Comparison of ENCODE assay signal across 8 mouse cellular contexts in the genomic region with DNA sequence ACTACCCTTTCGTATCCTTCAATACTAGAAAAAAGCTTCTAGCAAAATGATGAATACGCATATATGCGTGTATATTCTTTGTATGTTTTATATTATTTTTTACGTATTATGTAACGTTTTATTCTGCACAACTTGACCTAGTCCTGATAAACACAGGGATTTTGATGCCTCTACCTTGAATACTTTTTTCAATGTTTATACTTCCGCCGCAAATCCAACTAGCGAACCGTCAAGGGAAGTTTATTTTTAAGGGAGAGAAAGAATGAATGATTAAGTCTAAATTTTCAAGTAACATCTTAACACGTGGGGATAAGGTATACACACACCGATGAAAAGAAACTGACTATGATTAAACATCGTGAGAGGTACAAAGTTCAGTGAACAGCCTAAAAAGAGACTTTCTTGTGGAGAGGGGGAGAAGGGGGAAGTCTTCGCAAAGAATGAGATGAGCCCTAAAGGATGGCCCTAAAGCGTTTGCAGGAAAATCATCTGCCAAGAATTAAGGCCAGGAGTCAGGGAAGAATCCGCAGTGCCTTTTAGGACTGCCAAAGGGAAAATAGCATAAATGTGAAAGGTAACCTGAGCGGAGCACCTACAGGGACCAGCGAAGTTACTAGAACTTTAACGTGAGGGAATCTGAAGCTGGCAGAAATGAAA. TPM values are rescaled to one million over a fixed set of nuclear protein-coding genes. Genes with fewer than 3 reads are reported as not detected.
A peak's percentile ranks its signal among the peaks of the same experiment; 100 is the strongest.
DNase-seq lines count a peak whose midpoint lies in the region; ATAC-seq and TF ChIP-seq lines count a peak whose summit lies in the region.

No protein-coding gene starts in this region.

- 35% methylated on average over 18 of the region's 18 CpGs for WGBS in kidney, embryonic 14.5 days
- WGBS in hindbrain, embryonic 14.5 days: 47% methylated on average over 18 of the region's 18 CpGs
- 44% methylated on average over 18 of the region's 18 CpGs for WGBS in midbrain, embryonic 14.5 days

- peaks cover 11% of the 10 kb centered on the region; the same call in 1 of the 2 replicates for H3K4me1 ChIP-seq in kidney, embryonic 14.5 days (ENCODE audit: control insufficient read depth, insufficient read depth, low read length)
- H3K4me1 ChIP-seq in cortical plate, adult 2 months (ENCODE audit: control insufficient read depth, insufficient read depth, low read length): peaks cover 3% of the 10 kb centered on the region; the same call in 1 of the 2 replicates
- H3K4me1 ChIP-seq in hindbrain, embryonic 14.5 days (replicated peaks; ENCODE audit: control insufficient read depth, insufficient read depth, low read length): 0 out of 2 replicates have a peak, but pooled peaks cover 9% of the 10 kb centered on the region
- H3K4me1 ChIP-seq in midbrain, embryonic 14.5 days (ENCODE audit: control insufficient read depth, insufficient read depth, low read length): peaks cover 4% of the 10 kb centered on the region; the same call in 1 of the 2 replicates

- peak overlapping the region; percentile 83 for H3K4me2 ChIP-seq in kidney, embryonic 14.5 days (replicated peaks; ENCODE audit: low read depth, low read length)
- peak overlapping the region; percentile 91 for H3K4me2 ChIP-seq in hindbrain, embryonic 14.5 days (replicated peaks)
- peak overlapping the region; percentile 94 for H3K4me2 ChIP-seq in midbrain, embryonic 14.5 days (ENCODE audit: low read length)

- H3K27ac ChIP-seq in kidney, embryonic 14.5 days (ENCODE audit: low read depth, low read length): no peak overlapping the region
- H3K27ac ChIP-seq in cortical plate, adult 2 months (ENCODE audit: insufficient read depth, low read length): 0 out of 2 replicates have a peak overlapping the region, but pooled peaks have one; percentile 17
- no peak overlapping the region for H3K27ac ChIP-seq in hindbrain, embryonic 14.5 days
- no peak overlapping the region for H3K27ac ChIP-seq in midbrain, embryonic 14.5 days (replicated peaks; ENCODE audit: low read depth, low read length)

- no peaks in the 10 kb centered on the region for H3K27me3 ChIP-seq in kidney, embryonic 14.5 days (ENCODE audit: control insufficient read depth, insufficient read depth, low read length)
- peaks cover 5% of the 10 kb centered on the region; the same call in 1 of the 2 replicates for H3K27me3 ChIP-seq in hindbrain, embryonic 14.5 days (ENCODE audit: control insufficient read depth, insufficient read depth, low read length)
- H3K27me3 ChIP-seq in midbrain, embryonic 14.5 days (ENCODE audit: control insufficient read depth, insufficient read depth, low read length): peaks cover 16% of the 10 kb centered on the region

- DNase-seq in kidney, postnatal 10 days: no peak
- no peak for DNase-seq in hindbrain, embryonic 14.5 days (ENCODE audit: low spot score)
- no peak for DNase-seq in midbrain, embryonic 14.5 days
- no peak for DNase-seq in urinary bladder, postnatal 4 days (ENCODE audit: low spot score in 2 of 2)
- no peak for DNase-seq in layer of hippocampus, adult 11-12 months (ENCODE audit: low spot score)
- no peak for DNase-seq in layer of hippocampus, adult 8-10 months (ENCODE audit: low spot score in 2 of 2)

- H3K4me3 ChIP-seq in kidney, embryonic 14.5 days (ENCODE audit: low read length): peak overlapping the region; percentile 87; the same call in 1 of the 2 replicates
- peak overlapping the region; percentile 73 for H3K4me3 ChIP-seq in cortical plate, adult 2 months (ENCODE audit: insufficient read depth, low read length)
- H3K4me3 ChIP-seq in hindbrain, embryonic 14.5 days (replicated peaks; ENCODE audit: low read length): peak overlapping the region; percentile 82
- peak overlapping the region; percentile 78; the same call in 1 of the 2 replicates for H3K4me3 ChIP-seq in midbrain, embryonic 14.5 days (replicated peaks; ENCODE audit: low read depth, low read length)

- H3K9ac ChIP-seq in kidney, embryonic 14.5 days (ENCODE audit: low read depth, low read length): peak overlapping the region; percentile 84; the same call in 1 of the 2 replicates
- H3K9ac ChIP-seq in hindbrain, embryonic 14.5 days: no peak overlapping the region
- H3K9ac ChIP-seq in midbrain, embryonic 14.5 days (replicated peaks; ENCODE audit: low read length): no peak overlapping the region

- no peak for TF ChIP-seq POLR2A in cortical plate, adult 2 months (IDR thresholded peaks at IDR 0.05; ENCODE audit: extremely low read depth, insufficient read depth, low read length)

- H3K9me3 ChIP-seq in kidney, embryonic 14.5 days (ENCODE audit: control insufficient read depth, low read length): no peaks in the 10 kb centered on the region
- H3K9me3 ChIP-seq in hindbrain, embryonic 14.5 days (ENCODE audit: control insufficient read depth, low read length): no peaks in the 10 kb centered on the region
- H3K9me3 ChIP-seq in midbrain, embryonic 14.5 days (ENCODE audit: control insufficient read depth, low read length): no peaks in the 10 kb centered on the region

- no peak for ATAC-seq in kidney, embryonic 14.5 days (ENCODE audit: low FRiP score, low TSS enrichment)
- no peak for ATAC-seq in hindbrain, embryonic 14.5 days (ENCODE audit: low FRiP score)
- no peak for ATAC-seq in midbrain, embryonic 14.5 days (ENCODE audit: low FRiP score, low TSS enrichment)

- no peak for TF ChIP-seq CTCF in cortical plate, adult 2 months (IDR thresholded peaks at IDR 0.05; ENCODE audit: extremely low read depth, insufficient read depth, low read length)

- H3K36me3 ChIP-seq in kidney, embryonic 14.5 days (ENCODE audit: control insufficient read depth, insufficient read depth, low read length): peaks cover 8% of the 10 kb centered on the region
- peaks cover 4% of the 10 kb centered on the region; the same call in 1 of the 2 replicates for H3K36me3 ChIP-seq in hindbrain, embryonic 14.5 days (replicated peaks; ENCODE audit: control insufficient read depth, insufficient read depth)
- H3K36me3 ChIP-seq in midbrain, embryonic 14.5 days (ENCODE audit: control insufficient read depth, insufficient read depth, low read length): peaks cover under 1% of the 10 kb centered on the region; the same call in 1 of the 2 replicates

RNA-seq across cellular contexts. Expression of gene Nfkbiz, which starts 15.8 kb away (rescaled TPM):
- polyA plus RNA-seq in kidney, embryonic 14.5 days (2014; fragmentation: Nextera tagmentation; extraction: Ambion mirVana): 3.9 and 4.4 TPM in 2 replicates
- 5.1 and 5.4 TPM in 2 replicates for polyA plus RNA-seq in cortical plate, adult 2 months (2012; rRNA removed)
- polyA plus RNA-seq in hindbrain, embryonic 14.5 days (2014; fragmentation: Nextera tagmentation; extraction: Ambion mirVana): 2.0 TPM in 2 replicates
- polyA plus RNA-seq in midbrain, embryonic 14.5 days (2014; fragmentation: Nextera tagmentation; extraction: Ambion mirVana): 1.2 and 1.3 TPM in 2 replicates
- total RNA-seq in layer of hippocampus, adult 8-10 months (2022): 1 to 10 TPM; 6.2 to 7.2 (median 6.5) TPM
